Mouse (Mus musculus): ENCODE measurements around the gene Tnfaip8l3. TPM values are rescaled to one million over a fixed set of nuclear protein-coding genes. Genes with fewer than 3 reads are reported as not detected.
A peak's percentile ranks its signal among the peaks of the same experiment; 100 is the strongest.

The Tnfaip8l3 gene
- 0.19 and 0.32 TPM in 2 replicates for polyA plus RNA-seq (2015; fragmentation: Nextera tagmentation; extraction: Ambion mirVana)

DNA sequence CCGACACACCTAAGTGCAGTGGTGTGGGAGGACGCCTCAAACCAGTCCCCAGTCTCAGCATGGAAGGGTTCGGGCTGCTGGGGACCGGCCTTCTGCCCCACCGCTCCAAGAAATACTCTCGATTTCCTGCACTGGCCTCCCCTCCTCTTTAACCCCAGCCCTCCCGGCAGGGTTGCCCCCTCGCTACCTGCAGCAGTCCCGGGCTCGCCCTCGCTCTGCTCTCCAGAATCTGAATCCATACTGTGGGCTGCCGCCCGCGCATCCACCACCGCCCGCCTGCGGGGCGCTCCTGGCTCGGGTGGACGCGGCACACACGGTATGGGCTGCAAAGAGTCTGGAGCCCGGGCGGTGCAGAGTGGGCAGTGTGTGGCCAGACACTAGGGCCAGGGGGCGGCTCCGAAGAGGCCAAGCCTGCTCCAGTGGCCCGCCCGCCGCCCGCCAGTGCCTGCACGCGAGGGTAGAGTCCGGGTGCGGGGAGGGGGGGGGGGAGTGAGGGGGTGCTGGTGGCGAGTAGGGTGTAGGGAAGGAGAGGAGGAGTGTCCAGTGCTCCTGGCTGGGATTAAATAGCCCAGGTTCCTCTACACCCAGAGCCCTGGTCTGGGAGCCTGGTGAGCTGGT lies at the start of gene Tnfaip8l3:
Gene Tnfaip8l3 (minus strand): TSS at position 357 of the 618 bp plus-strand sequence.
- H3K27me3 ChIP-seq (ENCODE audit: control insufficient read depth, insufficient read depth, low read length) = no peaks in the 10 kb centered on the region
- no peaks in the 10 kb centered on the region for H3K36me3 ChIP-seq (ENCODE audit: control insufficient read depth, insufficient read depth, low read length)
- 2% methylated on average over 27 of the region's 35 CpGs for WGBS
- peak within 1 kb of the TSS; percentile 46 for H3K4me3 ChIP-seq (ENCODE audit: low read depth, low read length)
- 0 out of 2 replicates have a peak, but pooled peaks cover 2% of the 10 kb centered on the region for H3K4me1 ChIP-seq (replicated peaks; ENCODE audit: control insufficient read depth, insufficient read depth)
- H3K9me3 ChIP-seq (ENCODE audit: control insufficient read depth, low read length) = no peaks in the 10 kb centered on the region
- ATAC-seq (ENCODE audit: low FRiP score, low TSS enrichment) (peak; percentile 80), DNase-seq (ENCODE audit: low spot score) (peak; percentile 46)
- no peak within 1 kb of the TSS for H3K27ac ChIP-seq (replicated peaks)
- TF ChIP-seq EP300 (optimal IDR thresholded peaks at IDR 0.05) (no peak), CTCF (IDR thresholded peaks at IDR 0.05; ENCODE audit: low read depth) (no peak)
- H3K9ac ChIP-seq (ENCODE audit: low read length) = peak within 1 kb of the TSS; percentile 54
- H3K4me2 ChIP-seq (replicated peaks; ENCODE audit: low read depth) = peak within 1 kb of the TSS; percentile 89

DNA sequence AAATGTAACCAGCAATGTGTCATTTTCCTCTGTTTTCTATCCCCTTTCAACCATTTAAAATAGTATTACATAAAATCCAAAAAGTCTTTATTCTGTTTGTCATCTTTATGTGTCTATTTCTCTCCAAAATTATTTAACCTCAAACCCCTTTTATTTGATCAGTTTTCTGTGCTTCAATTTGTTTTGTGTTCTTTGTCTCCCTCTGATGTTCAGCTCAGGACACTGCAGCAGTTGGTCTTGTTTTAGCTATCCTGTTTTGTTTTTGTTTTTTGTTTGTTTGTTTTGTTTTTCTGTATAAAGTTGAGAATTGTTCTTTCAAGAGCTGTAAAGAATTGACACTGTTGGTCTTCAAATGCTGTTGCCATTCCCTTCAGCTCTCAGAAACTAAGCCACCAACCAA lies 44.5 kb upstream of the Tnfaip8l3 start:
- TF ChIP-seq EP300 (optimal IDR thresholded peaks at IDR 0.05) = no peak
- TF ChIP-seq CTCF (IDR thresholded peaks at IDR 0.05; ENCODE audit: low read depth) = peak; percentile 78
- Histone ChIP-seq H3K27ac (replicated peaks) (no peak overlapping the region), H3K4me2 (replicated peaks; ENCODE audit: low read depth) (no peak overlapping the region), H3K4me1 (replicated peaks; ENCODE audit: control insufficient read depth, insufficient read depth) (no peaks in the 10 kb centered on the region), H3K9ac (ENCODE audit: low read length) (no peak overlapping the region), H3K4me3 (ENCODE audit: low read depth, low read length) (no peak overlapping the region), H3K36me3 (ENCODE audit: control insufficient read depth, insufficient read depth, low read length) (no peaks in the 10 kb centered on the region), H3K27me3 (ENCODE audit: control insufficient read depth, insufficient read depth, low read length) (no peaks in the 10 kb centered on the region), H3K9me3 (ENCODE audit: control insufficient read depth, low read length) (no peaks in the 10 kb centered on the region)
- ATAC-seq (ENCODE audit: low FRiP score, low TSS enrichment) (no peak), DNase-seq (ENCODE audit: low spot score) (no peak)

DNA sequence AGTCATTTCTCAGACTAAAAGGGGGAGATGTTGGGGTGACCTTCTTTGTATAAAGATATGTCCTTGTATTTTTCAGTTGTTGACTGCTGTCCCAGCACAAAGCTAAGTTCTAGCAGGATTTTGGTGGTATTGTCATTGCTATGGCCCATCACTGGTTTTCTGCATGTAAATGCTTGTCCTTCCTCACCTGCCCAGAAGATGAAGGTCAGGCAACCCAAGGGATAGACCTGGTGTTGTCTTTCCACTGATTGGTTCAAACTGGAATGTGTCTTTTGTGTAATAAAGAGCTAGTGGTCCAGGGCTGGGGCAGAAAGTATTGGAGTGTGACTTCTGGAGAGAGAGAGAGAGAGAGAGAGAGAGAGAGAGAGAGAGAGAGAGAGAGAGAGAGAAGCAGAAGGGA lies 30.4 kb upstream of the Tnfaip8l3 start:
- TF ChIP-seq CTCF (IDR thresholded peaks at IDR 0.05; ENCODE audit: low read depth) (no peak), EP300 (optimal IDR thresholded peaks at IDR 0.05) (no peak)

DNA sequence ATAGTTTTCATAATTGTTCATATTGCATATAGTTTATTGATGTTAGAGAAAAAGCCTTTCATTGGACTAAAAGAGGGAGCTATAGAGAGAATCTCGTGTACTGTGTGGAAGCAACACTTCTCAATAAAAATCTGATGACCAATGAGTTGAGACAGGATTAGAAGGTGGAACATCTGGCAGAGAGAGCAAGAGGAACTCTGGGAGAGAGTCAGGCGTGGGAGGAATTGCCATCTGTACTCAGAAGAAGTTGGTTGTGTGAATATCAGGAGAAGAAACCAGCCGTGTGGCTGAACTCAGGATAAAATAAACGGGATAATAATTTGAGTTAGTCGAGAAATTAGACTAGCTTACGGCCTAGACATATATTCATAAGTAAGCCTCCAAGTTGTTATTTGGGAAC lies 28.9 kb upstream of the Tnfaip8l3 start:
- TF ChIP-seq CTCF (IDR thresholded peaks at IDR 0.05; ENCODE audit: low read depth) (no peak), EP300 (optimal IDR thresholded peaks at IDR 0.05) (no peak)
- no peaks in the 10 kb centered on the region for H3K9me3 ChIP-seq (ENCODE audit: control insufficient read depth, low read length)
- DNase-seq (ENCODE audit: low spot score) (no peak), ATAC-seq (ENCODE audit: low FRiP score, low TSS enrichment) (no peak)
- H3K36me3 ChIP-seq (ENCODE audit: control insufficient read depth, insufficient read depth, low read length) = no peaks in the 10 kb centered on the region
- H3K4me1 ChIP-seq (replicated peaks; ENCODE audit: control insufficient read depth, insufficient read depth) = no peaks in the 10 kb centered on the region
- H3K27me3 ChIP-seq (ENCODE audit: control insufficient read depth, insufficient read depth, low read length) = no peaks in the 10 kb centered on the region
- no peak overlapping the region for H3K9ac ChIP-seq (ENCODE audit: low read length)
- WGBS = 78% methylated on average over 6 of the region's 6 CpGs
- no peak overlapping the region for H3K4me3 ChIP-seq (ENCODE audit: low read depth, low read length)
- no peak overlapping the region for H3K27ac ChIP-seq (replicated peaks)
- H3K4me2 ChIP-seq (replicated peaks; ENCODE audit: low read depth) = no peak overlapping the region

More for the DNA sequence above, 30.4 kb upstream of the Tnfaip8l3 start:
- H3K36me3 ChIP-seq (ENCODE audit: control insufficient read depth, insufficient read depth, low read length) = no peaks in the 10 kb centered on the region
- H3K4me2 ChIP-seq (replicated peaks; ENCODE audit: low read depth) = no peak overlapping the region
- no peak overlapping the region for H3K27ac ChIP-seq (replicated peaks)
- no peak overlapping the region for H3K4me3 ChIP-seq (ENCODE audit: low read depth, low read length)
- H3K9me3 ChIP-seq (ENCODE audit: control insufficient read depth, low read length) = no peaks in the 10 kb centered on the region
- H3K27me3 ChIP-seq (ENCODE audit: control insufficient read depth, insufficient read depth, low read length) = no peaks in the 10 kb centered on the region
- H3K4me1 ChIP-seq (replicated peaks; ENCODE audit: control insufficient read depth, insufficient read depth) = no peaks in the 10 kb centered on the region
- no peak overlapping the region for H3K9ac ChIP-seq (ENCODE audit: low read length)
- DNase-seq (ENCODE audit: low spot score) = no peak
- ATAC-seq (ENCODE audit: low FRiP score, low TSS enrichment) = no peak

DNA sequence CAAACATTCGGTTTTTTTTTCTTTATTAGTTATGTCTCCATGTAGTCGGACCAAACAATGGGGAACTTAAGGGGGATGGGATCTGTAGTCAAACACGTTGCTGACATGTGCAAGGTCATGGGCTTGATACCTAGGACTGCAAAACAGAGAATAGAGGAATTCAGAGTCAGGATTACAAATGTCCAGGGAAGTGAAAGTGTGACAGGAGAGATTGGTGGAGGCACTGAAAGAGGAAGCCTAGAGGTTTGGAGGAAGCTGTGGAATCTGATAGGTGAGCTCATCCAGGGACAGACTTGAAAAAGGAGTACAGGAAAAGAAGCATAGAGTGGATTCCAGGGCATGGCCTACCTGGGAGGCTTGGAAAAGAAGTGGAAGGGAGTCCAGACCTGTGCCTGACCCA lies 16.1 kb upstream of the Tnfaip8l3 start:
- H3K27ac ChIP-seq (replicated peaks) = no peak overlapping the region
- H3K27me3 ChIP-seq (ENCODE audit: control insufficient read depth, insufficient read depth, low read length) = no peaks in the 10 kb centered on the region
- H3K4me3 ChIP-seq (ENCODE audit: low read depth, low read length) = no peak overlapping the region
- no peak for ATAC-seq (ENCODE audit: low FRiP score, low TSS enrichment)
- WGBS = 60% methylated on average over 3 of the region's 3 CpGs
- DNase-seq (ENCODE audit: low spot score) = no peak
- no peaks in the 10 kb centered on the region for H3K9me3 ChIP-seq (ENCODE audit: control insufficient read depth, low read length)
- no peaks in the 10 kb centered on the region for H3K36me3 ChIP-seq (ENCODE audit: control insufficient read depth, insufficient read depth, low read length)
- TF ChIP-seq CTCF (IDR thresholded peaks at IDR 0.05; ENCODE audit: low read depth) = no peak
- no peak for TF ChIP-seq EP300 (optimal IDR thresholded peaks at IDR 0.05)
- H3K9ac ChIP-seq (ENCODE audit: low read length) = no peak overlapping the region
- no peak overlapping the region for H3K4me2 ChIP-seq (replicated peaks; ENCODE audit: low read depth)
- H3K4me1 ChIP-seq (replicated peaks; ENCODE audit: control insufficient read depth, insufficient read depth) = no peaks in the 10 kb centered on the region

DNA sequence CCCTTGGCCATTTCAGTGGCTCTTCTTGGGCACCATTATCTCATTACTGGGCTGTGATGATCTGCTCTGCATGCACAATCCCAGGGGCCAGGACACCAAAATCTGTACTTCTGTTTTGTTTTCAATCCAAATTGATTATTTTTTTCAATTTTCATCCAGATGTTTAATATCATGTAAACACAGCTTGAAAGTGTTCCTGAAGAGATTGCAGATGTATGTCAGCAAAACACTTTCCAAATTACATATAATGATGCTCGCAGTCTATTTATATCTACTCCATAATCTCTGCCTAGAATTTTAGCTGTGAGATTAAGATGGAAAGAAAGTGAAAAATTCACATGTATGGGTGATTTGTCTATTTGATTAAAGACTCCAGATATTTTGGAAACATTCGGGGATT lies 9.6 kb upstream of the Tnfaip8l3 start:
- H3K27me3 ChIP-seq (ENCODE audit: control insufficient read depth, insufficient read depth, low read length) = no peaks in the 10 kb centered on the region
- WGBS = 69% methylated on average over 2 of the region's 2 CpGs
- no peak overlapping the region for H3K4me3 ChIP-seq (ENCODE audit: low read depth, low read length)
- H3K36me3 ChIP-seq (ENCODE audit: control insufficient read depth, insufficient read depth, low read length) = no peaks in the 10 kb centered on the region
- H3K4me2 ChIP-seq (replicated peaks; ENCODE audit: low read depth) = no peak overlapping the region
- no peak overlapping the region for H3K27ac ChIP-seq (replicated peaks)
- TF ChIP-seq CTCF (IDR thresholded peaks at IDR 0.05; ENCODE audit: low read depth) (no peak), EP300 (optimal IDR thresholded peaks at IDR 0.05) (no peak)
- no peak for ATAC-seq (ENCODE audit: low FRiP score, low TSS enrichment)
- H3K9me3 ChIP-seq (ENCODE audit: control insufficient read depth, low read length) = no peaks in the 10 kb centered on the region
- no peak for DNase-seq (ENCODE audit: low spot score)
- no peaks in the 10 kb centered on the region for H3K4me1 ChIP-seq (replicated peaks; ENCODE audit: control insufficient read depth, insufficient read depth)
- H3K9ac ChIP-seq (ENCODE audit: low read length) = no peak overlapping the region

Measured in stomach, postnatal 0 days (tissue).